Mouse (Mus musculus) liver, postnatal 0 days (tissue): Measurements from ENCODE around the gene Magi2. TPM values are rescaled to one million over a fixed set of nuclear protein-coding genes. Genes with fewer than 3 reads are reported as not detected.

ENCODE experiments used
- ATAC-seq: fragments of 200-750 bp; cut with Nextera tagmentation; 2 replicates; pipeline ENCODE4 v1.8.0; 2017; ENCODE audit warnings: mild to moderate bottlenecking, moderate library complexity
- DNase-seq: peaks from one replicate; pipeline ENCODE4 v3.0.0-alpha.2; 2016
- H3K27ac ChIP-seq: fragments of 300-500 bp; sonication (generic); 2 replicates; pipeline ENCODE4 v1.5.1; 2014; ENCODE audit warnings: antibody characterized with exemption, moderate library complexity, mild to moderate bottlenecking, low read depth
- H3K27me3 ChIP-seq: fragments of 300-500 bp; sonication (generic); 2 replicates; pipeline ENCODE4 v1.6.1; 2014; ENCODE audit warnings: low read length, control low read depth, mixed read lengths; ENCODE audit not compliant: insufficient read depth
- H3K36me3 ChIP-seq: fragments of 300-500 bp; sonication (generic); replicated peaks from 2 replicates; pipeline ENCODE4 v1.6.1; 2014; ENCODE audit warnings: mild to moderate bottlenecking, control low read depth, low read length, moderate library complexity, mixed read lengths; ENCODE audit not compliant: insufficient read depth
- H3K4me1 ChIP-seq: fragments of 300-500 bp; sonication (generic); 2 replicates; pipeline ENCODE4 v1.6.1; 2014; ENCODE audit warnings: antibody characterized with exemption, mild to moderate bottlenecking, control low read depth; ENCODE audit not compliant: insufficient read depth
- H3K4me2 ChIP-seq: fragments of 300-500 bp; sonication (generic); 2 replicates; pipeline ENCODE4 v1.6.1; 2014; ENCODE audit warnings: low read depth, mild to moderate bottlenecking, low read length, moderate library complexity, mixed read lengths
- H3K4me3 ChIP-seq: fragments of 300-500 bp; sonication (generic); 2 replicates; pipeline ENCODE4 v1.5.1; 2014; ENCODE audit warnings: low read depth, low read length
- H3K9ac ChIP-seq: fragments of 300-500 bp; sonication (generic); replicated peaks from 2 replicates; pipeline ENCODE4 v1.6.1; 2014; ENCODE audit warnings: mild to moderate bottlenecking, moderate library complexity
- H3K9me3 ChIP-seq: fragments of 300-500 bp; sonication (generic); 2 replicates; pipeline ENCODE4 v1.6.1; 2016; ENCODE audit warnings: mild to moderate bottlenecking, control low read depth, low read length, mixed read lengths
- CTCF ChIP-seq: sonication (generic); IDR thresholded peaks from 2 replicates; pipeline ENCODE4 v1.5.1; 2016; ENCODE audit warnings: antibody characterized with exemption, low read depth
- EP300 ChIP-seq: IDR thresholded peaks from 2 replicates; pipeline ENCODE4 v1.6.1; 2016; ENCODE audit warnings: antibody characterized with exemption, low read depth, mild to moderate bottlenecking
- WGBS: fragments of 180-500 bp; shearing (Covaris S2); extraction: QIAGEN DNeasy Blood & Tissue Kit; methylation state at CpG from one replicate; pipeline ENCODE4 v1.1.7; 2014; ENCODE audit not compliant: insufficient replicate concordance; 5-methylcytosine and 5-hydroxymethylcytosine counted together
- polyA plus RNA-seq: library from polyadenylated mRNA; unstranded; fragments of >200 nt; fragmentation: Nextera tagmentation; extraction: Ambion mirVana; gene quantifications from 2 replicates; pipeline ENCODE4 v1.2.1, GENCODE M21; 2015

The Magi2 gene
- polyA plus RNA-seq, 1 experiment from 2014 or later: 0.08 TPM

DNA sequence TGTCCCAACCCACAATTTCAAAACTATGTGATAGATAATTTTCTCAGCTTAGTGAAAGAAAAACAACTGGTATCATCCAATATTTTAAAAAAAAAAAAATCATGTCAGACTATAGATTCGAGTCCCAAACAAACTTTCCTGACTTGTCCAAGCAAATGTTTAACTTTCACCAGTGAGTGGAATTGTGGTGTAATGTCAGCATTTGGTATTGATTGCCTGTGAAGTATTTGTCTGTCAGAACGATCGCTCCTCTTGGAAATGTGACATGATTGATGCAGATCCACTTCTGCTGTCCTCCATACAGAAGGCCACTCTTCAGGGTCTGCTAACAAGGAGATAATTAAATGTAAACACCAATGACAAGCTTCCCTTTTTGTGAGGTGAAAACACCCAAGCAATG lies 1362.9 kb downstream of the Magi2 start:
- DNase-seq: no peak
- Histone ChIP-seq H3K36me3 (no peaks in the 10 kb centered on the region), H3K4me1 (no peaks in the 10 kb centered on the region; the same call in 1 of the 2 replicates), H3K4me2 (peak overlapping the region; percentile 4; the same call in 1 of the 2 replicates), H3K27me3 (peaks cover 14% of the 10 kb centered on the region), H3K9ac (no peak overlapping the region), H3K4me3 (no peak overlapping the region), H3K9me3 (no peaks in the 10 kb centered on the region), H3K27ac (no peak overlapping the region)
- 51% methylated on average over 3 of the region's 3 CpGs for WGBS
- TF ChIP-seq EP300 (no peak), CTCF (no peak)
- ATAC-seq: peak; percentile 68

DNA sequence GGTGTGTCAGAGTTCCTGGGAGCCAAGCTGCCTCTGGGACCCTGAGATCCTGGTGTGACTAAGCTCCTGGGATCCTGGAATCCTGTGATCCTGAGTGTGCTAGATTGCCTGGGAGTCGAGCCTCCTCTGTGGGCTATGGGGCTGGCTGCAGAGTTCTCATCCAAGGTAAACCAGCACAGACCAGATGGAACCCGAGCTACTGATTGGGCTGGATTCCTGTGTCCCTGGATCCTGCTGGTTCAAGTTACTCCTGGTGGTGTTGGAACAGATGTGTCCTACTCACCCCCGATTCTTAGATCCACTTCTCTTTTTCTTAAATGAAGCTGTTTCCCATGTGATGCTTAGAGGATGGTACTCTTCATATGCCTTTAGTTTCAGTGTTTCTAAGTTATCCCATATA lies 1371.4 kb downstream of the Magi2 start:
- H3K4me3 ChIP-seq: no peak overlapping the region
- no peak for TF ChIP-seq EP300
- no peak for TF ChIP-seq CTCF
- no peak overlapping the region for H3K4me2 ChIP-seq
- H3K4me1 ChIP-seq: no peaks in the 10 kb centered on the region
- no peak overlapping the region for H3K9ac ChIP-seq
- no peaks in the 10 kb centered on the region for H3K9me3 ChIP-seq
- H3K27ac ChIP-seq: no peak overlapping the region
- WGBS: 68% methylated on average over 3 of the region's 3 CpGs
- H3K27me3 ChIP-seq: no peaks in the 10 kb centered on the region; the same call in 1 of the 2 replicates
- DNase-seq: no peak
- ATAC-seq: no peak
- no peaks in the 10 kb centered on the region for H3K36me3 ChIP-seq

DNA sequence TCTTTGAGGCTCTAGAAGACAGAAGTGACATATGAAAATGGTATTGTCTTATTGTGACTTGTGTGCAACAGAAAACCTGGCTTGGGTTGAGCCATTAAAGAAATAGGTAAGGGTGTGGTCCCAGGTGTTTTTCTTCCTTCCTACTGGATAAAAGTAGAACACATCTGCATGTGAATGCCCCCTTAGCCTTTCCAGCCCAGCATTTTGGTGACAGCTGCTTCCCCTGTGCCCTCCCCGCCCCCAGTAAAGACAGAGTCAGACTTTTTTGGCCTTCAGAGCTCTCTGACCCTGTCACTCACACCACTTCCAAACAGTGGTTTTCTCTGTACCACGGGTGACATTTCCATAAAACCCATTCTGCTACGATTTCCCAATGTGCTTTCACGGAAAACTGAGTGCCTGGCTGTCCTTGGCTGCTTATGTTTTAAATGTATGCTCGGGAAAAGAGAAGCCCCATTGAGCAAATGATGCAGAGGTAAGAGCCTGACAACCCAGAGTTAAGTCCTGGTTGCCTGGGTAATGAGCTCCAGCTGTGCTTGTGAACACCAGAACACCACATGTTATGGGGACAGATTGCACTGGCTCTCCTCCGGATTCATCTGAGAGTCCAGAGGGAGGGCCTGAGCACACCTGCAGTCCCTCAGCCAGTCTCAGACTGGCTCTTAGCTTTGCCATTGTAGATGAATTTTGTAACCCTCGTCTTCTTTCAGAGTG lies 1377.1 kb downstream of the Magi2 start:
- H3K4me2 ChIP-seq: no peak overlapping the region
- H3K4me1 ChIP-seq: no peaks in the 10 kb centered on the region
- H3K4me3 ChIP-seq: no peak overlapping the region
- H3K27me3 ChIP-seq: no peaks in the 10 kb centered on the region; the same call in 1 of the 2 replicates
- no peak overlapping the region for H3K9ac ChIP-seq
- ATAC-seq (no peak), DNase-seq (no peak)
- no peaks in the 10 kb centered on the region for H3K9me3 ChIP-seq
- TF ChIP-seq CTCF (no peak), EP300 (no peak)
- WGBS: 49% methylated on average over 7 of the region's 7 CpGs
- H3K27ac ChIP-seq: no peak overlapping the region
- no peaks in the 10 kb centered on the region for H3K36me3 ChIP-seq

DNA sequence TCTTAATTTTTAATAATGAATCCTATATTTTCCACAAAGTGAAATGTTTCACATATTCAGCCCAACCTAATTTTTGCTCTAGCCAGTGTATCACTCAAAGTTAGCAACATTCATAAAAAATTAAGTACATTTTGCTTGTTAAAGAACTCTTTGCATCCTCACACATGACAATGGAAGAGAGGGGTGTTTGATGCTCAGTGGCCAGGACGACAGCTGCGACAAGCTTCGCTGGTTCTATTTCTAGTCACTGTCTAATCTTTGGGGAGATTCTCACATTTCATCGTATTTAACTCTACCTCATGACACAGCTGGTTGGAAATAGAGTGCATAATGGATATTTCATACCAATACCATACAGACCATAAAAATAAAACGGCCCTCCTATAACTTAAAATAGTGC lies 1379.7 kb downstream of the Magi2 start:
- no peak overlapping the region for H3K9ac ChIP-seq
- no peak for ATAC-seq
- no peaks in the 10 kb centered on the region for H3K9me3 ChIP-seq
- no peak overlapping the region for H3K27ac ChIP-seq
- no peaks in the 10 kb centered on the region for H3K36me3 ChIP-seq
- H3K4me1 ChIP-seq: no peaks in the 10 kb centered on the region
- no peak for DNase-seq
- 77% methylated on average over 5 of the region's 5 CpGs for WGBS
- no peak overlapping the region for H3K4me2 ChIP-seq
- no peak for TF ChIP-seq EP300
- TF ChIP-seq CTCF: no peak
- no peaks in the 10 kb centered on the region for H3K27me3 ChIP-seq
- no peak overlapping the region for H3K4me3 ChIP-seq

DNA sequence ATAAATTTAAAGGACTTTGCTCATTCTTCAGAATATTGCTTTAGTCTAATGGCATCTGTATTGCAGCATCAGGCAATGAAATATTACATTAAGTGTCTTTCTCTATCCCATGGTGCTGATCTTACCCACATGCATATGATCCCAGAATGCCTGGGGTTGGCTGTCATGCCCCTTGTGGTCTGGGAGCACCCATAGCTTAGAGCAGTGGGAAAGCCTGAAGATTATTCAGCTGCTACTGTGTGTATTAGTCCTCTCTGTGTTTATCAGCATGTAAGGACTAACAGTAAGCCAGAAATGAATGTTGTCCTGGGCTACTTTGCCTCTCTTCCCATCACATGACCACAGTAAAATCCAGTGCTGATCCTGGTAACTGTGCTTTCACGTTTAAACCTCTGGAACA lies 1380.7 kb downstream of the Magi2 start:
- Histone ChIP-seq H3K9ac (no peak overlapping the region), H3K4me2 (no peak overlapping the region), H3K4me1 (no peaks in the 10 kb centered on the region), H3K4me3 (no peak overlapping the region), H3K9me3 (no peaks in the 10 kb centered on the region), H3K27ac (no peak overlapping the region), H3K27me3 (no peaks in the 10 kb centered on the region), H3K36me3 (no peaks in the 10 kb centered on the region)
- no peak for DNase-seq
- ATAC-seq: no peak
- TF ChIP-seq CTCF: no peak
- TF ChIP-seq EP300: no peak
- WGBS: 53% methylated on average over 1 of the region's 1 CpGs

DNA sequence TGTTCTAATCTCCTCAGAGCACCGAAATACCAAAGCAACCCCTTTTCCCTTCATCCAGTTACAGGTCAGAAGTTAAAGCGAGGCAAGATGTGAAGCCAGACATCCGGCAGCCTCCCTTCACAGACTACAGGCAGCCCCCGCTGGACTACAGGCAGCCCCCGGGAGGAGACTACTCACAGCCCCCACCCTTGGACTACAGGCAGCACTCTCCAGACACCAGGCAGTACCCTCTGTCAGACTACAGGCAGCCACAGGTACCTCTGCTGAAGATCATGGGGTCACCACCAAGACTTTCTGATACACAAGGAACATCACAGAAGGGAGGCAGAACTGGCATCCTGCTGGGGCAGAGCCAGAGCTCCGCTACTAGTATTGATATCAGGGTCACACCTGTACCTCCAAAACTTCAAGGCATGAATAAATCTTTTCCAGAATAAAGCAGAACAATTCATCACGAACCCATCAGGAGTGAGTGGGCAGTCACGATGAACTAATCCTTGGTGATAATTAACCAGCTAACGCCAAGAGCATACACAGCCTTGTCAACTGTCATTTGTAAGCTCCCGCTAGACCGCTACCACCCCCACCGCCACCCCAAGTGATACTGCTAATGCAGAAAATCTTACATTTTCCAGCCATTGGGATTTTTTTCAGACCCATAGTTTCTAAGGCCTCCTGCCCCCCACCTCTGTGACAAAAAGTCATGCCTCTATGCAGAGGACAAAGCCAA lies 1382.5 kb downstream of the Magi2 start:
- Histone ChIP-seq H3K4me1 (no peaks in the 10 kb centered on the region), H3K9me3 (no peaks in the 10 kb centered on the region), H3K27ac (no peak overlapping the region), H3K36me3 (no peaks in the 10 kb centered on the region), H3K27me3 (no peaks in the 10 kb centered on the region), H3K4me3 (no peak overlapping the region), H3K9ac (no peak overlapping the region), H3K4me2 (no peak overlapping the region)
- ATAC-seq (no peak), DNase-seq (no peak)
- TF ChIP-seq CTCF: no peak
- TF ChIP-seq EP300: no peak
- 73% methylated on average over 12 of the region's 12 CpGs for WGBS
